Mouse (Mus musculus) layer of hippocampus, adult 9-11 months (tissue): ENCODE results near the gene Fbxl4.
"Not testable (repeated sequence)": the region's sequence is repeated elsewhere in the genome, so short reads cannot be mapped to it uniquely, and the experiment has no call there.

Experiments
- DNase-seq: peaks from one replicate; pipeline ENCODE4 v3.0.0; 2022

Gene Fbxl4

DNA sequence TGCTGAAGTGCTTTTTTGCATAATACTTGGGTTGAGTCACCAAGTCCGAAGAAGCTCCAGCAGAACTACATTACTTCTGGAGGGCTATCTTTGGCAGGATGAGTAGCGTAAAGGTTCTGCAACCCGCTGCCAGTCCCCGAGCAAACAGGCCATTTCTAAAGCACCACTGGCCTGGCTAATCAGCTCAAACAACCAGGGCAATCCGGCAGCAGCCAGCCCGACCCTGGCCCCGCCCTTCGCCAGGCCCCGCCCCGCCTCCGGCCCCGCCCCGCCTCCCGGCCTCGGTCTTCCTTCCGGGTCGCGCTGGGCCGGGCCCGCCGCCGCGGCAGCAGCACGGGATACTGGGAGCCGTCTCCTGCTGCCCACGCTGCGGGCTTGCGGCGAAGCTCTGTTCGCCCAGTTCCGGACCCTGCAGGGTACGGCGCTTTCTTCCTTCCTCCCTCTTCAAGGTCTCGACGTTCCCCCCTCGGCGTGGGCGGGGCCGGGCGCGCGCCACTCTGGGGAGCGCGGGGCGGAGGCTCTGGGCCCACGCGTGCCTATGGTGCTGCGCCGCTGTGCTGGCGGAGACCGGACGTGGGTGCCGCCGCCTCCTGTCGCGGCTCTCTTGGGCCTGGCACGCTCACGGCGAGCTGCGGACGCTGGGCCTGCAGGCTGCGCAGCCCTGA lies at the start of gene Fbxl4:
Fbxl4 (plus strand) TSS at position 278 of the 665 bp plus-strand sequence.
- DNase-seq = peak; percentile 87

GRCm38 (mm10) chr4:22314564-22314963 lies 42.8 kb upstream of the Fbxl4 start:
- DNase-seq = no peak

DNA sequence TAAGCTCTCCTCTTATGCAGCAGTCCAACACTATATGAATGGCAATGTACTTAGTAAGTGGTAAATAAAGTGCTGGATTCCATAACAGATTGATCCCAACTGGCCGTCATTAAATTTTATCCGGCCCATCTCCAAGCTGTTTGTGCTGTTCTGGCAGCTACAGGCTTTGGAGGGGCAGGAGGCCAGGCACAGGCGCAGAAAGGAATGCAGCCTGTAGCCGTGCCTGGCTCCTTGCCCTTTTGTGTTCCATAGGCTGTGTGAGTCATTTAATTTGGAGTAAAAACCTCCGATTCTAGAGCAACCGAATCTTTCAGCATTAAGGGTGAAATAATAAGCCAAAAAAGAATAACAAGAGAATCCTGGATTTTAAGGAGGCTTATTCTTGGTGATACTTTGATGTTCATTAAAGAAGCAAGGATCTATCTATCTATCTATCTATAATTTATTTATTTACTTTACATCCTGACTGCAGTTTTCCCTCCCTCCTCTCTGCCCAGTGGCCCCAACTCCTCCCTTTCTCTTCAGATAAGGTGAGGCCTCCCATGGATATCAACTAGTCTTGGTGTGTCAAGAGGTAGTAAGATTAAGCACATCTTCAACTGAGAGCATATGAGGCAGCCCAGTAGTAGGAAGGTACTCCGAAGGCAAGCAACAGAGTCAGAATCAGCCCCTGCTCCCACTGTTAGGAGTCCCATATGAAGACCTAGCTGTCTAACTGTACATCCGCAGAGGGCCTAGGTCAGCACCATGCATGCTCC lies 14.3 kb upstream of the Fbxl4 start:
- DNase-seq = no peak

- DNase-seq = not testable (repeated sequence)
Observed at GRCm38 (mm10) chr4:22349086-22349485, 8.3 kb upstream of the Fbxl4 start.

- DNase-seq = no peak
Observed at GRCm38 (mm10) chr4:22357931-22358300, 573 bp downstream of the Fbxl4 start.

- DNase-seq = no peak
Observed at GRCm38 (mm10) chr4:22358487-22358886, 1.1 kb downstream of the Fbxl4 start.

- DNase-seq = no peak
Observed at GRCm38 (mm10) chr4:22367368-22367767, 10.0 kb downstream of the Fbxl4 start.

GRCm38 (mm10) chr4:22378516-22378915 lies 21.2 kb downstream of the Fbxl4 start:
- no peak for DNase-seq

- DNase-seq = no peak
Observed at GRCm38 (mm10) chr4:22380646-22381045, 23.3 kb downstream of the Fbxl4 start.

GRCm38 (mm10) chr4:22383528-22384265 lies 26.4 kb downstream of the Fbxl4 start:
- no peak for DNase-seq

DNA sequence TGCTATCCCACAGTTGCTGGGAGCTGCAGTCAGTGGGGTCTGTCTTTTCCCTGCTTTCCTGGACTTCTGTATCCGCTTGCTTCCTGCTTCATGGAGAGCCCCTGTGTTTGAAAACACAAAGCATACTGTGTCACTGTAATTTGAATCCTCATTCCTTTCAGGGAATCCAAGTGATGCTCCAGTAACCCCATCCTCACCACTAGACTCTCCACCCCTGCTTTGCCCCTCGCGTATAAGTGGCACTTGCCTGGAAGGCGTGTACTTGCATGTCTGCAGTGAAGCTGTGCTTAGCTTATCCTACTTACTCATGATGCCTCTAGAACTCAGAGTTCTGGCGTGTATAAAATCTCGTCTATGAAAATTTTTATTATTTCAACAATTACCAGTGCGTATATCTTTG lies 32.7 kb downstream of the Fbxl4 start:
- no peak for DNase-seq

- peak; percentile 23 for DNase-seq
Observed at GRCm38 (mm10) chr4:22392777-22393473, 35.6 kb downstream of the Fbxl4 start.

- DNase-seq = no peak
Observed at GRCm38 (mm10) chr4:22395404-22395803, 38.1 kb downstream of the Fbxl4 start.

DNA sequence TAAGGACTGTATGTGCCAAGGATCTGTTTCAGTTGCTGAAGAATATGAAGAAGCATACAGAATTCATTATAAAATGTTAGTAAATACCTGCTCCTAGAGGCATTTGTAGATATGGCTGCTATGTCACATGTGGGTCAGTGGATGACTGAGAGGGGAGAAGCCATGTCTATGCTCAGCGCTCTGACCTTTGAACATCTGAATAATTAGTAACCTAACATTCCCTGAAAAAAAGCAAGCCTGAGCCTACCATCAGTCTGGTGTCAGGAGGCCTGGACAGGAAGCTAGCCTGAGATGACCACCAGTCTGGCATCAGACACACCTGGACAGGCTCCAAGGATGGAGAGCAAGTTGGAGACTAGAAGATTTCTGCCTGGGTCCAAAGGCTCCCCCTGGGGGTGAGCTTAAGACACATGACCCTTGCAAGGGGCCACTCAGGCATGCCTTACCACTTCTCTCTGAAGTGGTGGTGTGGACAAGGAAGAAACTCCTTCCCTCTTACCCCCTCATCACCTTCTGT lies 39.2 kb downstream of the Fbxl4 start:
- DNase-seq = no peak

- no peak for DNase-seq
Observed at GRCm38 (mm10) chr4:22397003-22397402, 39.7 kb downstream of the Fbxl4 start.

DNA sequence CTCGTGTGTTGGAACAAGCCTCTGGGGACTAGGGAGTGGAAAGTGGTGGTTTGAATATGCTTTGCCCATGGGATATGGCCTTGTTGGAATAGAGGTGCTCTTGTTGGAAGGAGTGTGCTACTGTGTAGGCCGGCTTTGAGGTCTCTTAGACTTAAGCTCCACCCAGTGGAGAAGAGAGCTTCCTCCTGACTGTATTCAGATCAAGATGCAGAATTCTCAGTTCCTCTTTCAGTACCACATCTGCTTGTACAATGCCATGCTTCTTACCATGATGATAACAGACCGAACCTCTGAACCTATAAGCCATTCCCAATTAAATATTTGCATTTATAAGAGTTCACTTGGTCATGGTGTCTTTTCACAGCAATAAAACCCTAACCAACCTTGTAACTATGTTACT lies 44.7 kb downstream of the Fbxl4 start:
- no peak for DNase-seq

GRCm38 (mm10) chr4:22402930-22403329 lies 45.6 kb downstream of the Fbxl4 start:
- no peak for DNase-seq

- DNase-seq = no peak
Observed at GRCm38 (mm10) chr4:22420627-22421026, 63.3 kb downstream of the Fbxl4 start.

- DNase-seq = no peak
Observed at GRCm38 (mm10) chr4:22422400-22422799, 65.1 kb downstream of the Fbxl4 start.

DNA sequence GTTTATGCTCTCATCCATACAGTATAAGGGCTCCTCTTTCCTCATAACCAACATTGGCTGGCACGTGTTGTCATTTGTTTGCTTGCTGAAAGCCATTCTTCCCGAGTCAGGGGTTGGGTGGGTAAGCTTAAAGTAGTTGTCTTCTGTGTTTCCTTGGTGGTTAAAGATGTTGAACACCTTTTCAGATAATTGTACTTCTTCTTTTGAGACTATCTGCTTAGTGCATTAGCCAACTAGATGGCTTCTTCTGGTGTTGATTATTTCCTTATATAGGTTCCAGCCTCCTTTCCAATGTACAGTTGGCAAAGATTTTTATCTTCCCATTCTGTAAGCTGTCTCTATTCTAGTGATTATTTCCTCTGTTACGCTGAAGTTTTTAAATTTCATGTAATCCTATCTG lies 70.8 kb downstream of the Fbxl4 start:
- no peak for DNase-seq

DNA sequence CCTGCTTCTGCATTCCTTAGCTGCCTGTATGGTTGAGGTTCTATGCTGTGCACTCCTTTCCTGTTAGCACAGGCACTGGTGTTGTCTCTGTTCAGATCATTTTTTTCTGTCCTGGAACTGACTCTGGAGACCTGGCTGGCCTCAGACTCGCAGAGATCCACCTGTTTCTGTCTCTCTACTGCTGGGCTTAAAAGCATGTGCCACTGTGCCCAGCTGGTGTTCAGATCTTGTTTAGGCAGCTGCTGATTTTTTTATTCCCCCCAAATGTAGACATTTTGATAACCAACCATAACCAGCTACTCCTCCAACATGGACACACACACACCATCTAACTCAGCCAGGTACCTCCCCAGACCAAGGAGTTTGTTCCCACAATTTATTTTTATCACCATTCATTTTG lies 112.2 kb downstream of the Fbxl4 start:
- no peak for DNase-seq

DNA sequence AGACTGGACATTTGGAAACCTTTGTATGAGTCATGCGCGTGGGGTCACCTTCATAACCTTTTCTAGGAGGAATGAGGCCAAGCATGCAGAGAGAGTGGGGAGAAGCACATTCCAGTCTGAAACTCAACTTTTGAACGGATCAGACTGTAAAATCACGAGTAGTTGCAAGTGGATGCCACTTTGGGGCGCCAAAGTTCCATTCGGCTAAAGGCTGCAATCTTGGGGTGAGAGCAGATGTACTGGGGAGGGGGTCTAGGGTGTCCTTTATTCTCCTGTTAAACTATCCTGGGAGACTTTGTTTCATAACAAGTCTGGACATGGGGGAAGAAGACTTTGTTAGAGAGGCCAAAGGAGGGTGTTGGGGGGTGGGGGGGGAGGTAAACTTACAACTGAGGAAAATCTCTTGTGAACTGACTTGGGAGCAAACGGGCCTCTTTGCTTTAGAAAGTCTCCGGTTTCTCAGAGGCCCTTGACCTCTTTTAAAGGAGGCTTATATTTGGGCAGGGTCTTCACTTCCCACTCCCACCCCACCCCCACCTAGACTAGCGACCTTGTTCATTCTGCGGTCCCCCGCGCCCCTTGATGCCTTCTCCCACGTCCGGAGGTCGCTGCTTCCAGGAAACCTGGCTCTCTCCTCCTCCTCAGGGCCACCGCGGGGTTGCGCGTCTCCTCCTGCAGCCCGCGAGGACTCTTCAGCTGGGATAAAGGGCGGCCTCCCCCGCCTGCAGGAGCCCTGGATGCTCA lies 119.8 kb downstream of the Fbxl4 start:
- DNase-seq = no peak
